Mouse (Mus musculus): ENCODE results near the gene Tnfrsf14. TPM values are rescaled to one million over a fixed set of nuclear protein-coding genes. Genes with fewer than 3 reads are reported as not detected.
A peak's percentile ranks its signal among the peaks of the same experiment; 100 is the strongest.

The Tnfrsf14 gene
- polyA plus RNA-seq, 1 experiment from 2014 or later: 1.5 TPM

DNA sequence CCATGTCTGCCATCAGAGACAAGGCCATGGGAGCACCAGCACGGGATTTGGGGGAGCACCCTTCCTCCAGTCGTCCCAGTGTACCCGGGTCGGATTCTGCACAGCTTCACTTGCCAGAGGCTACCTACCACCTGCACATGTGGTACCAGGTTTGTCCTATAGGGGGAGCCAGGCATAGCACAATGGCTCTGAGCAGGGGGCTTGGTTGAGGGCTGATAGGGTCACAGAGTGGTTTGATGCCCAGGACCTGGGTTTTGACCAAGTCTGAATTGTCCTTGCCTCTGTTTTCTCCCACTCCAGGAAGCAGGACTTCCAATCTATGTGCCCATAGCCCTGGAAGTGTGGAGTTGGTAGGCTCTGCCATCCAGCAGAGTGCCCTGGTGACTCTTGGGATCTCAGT lies 3.0 kb downstream of the Tnfrsf14 start:
- ATAC-seq (no peak), DNase-seq (ENCODE audit: low spot score) (no peak)
- Histone ChIP-seq H3K9ac (replicated peaks; ENCODE audit: low read depth) (no peak overlapping the region), H3K36me3 (ENCODE audit: insufficient read depth, low read length) (0 out of 2 replicates have a peak, but pooled peaks cover 4% of the 10 kb centered on the region), H3K27me3 (replicated peaks; ENCODE audit: insufficient read depth, low read length) (no peaks in the 10 kb centered on the region), H3K4me3 (ENCODE audit: low read depth, low read length) (no peak overlapping the region), H3K9me3 (ENCODE audit: low read length) (no peaks in the 10 kb centered on the region), H3K27ac (ENCODE audit: low read length) (no peak overlapping the region), H3K4me2 (replicated peaks; ENCODE audit: low read depth, low read length) (no peak overlapping the region), H3K4me1 (ENCODE audit: insufficient read depth, low read depth, low read length) (peaks cover 14% of the 10 kb centered on the region; the same call in 1 of the 2 replicates)
- peak; percentile 62 for TF ChIP-seq CTCF (IDR thresholded peaks at IDR 0.05)
- no peak for TF ChIP-seq EP300 (IDR thresholded peaks at IDR 0.05)
- WGBS: 52% methylated on average over 4 of the region's 4 CpGs

DNA sequence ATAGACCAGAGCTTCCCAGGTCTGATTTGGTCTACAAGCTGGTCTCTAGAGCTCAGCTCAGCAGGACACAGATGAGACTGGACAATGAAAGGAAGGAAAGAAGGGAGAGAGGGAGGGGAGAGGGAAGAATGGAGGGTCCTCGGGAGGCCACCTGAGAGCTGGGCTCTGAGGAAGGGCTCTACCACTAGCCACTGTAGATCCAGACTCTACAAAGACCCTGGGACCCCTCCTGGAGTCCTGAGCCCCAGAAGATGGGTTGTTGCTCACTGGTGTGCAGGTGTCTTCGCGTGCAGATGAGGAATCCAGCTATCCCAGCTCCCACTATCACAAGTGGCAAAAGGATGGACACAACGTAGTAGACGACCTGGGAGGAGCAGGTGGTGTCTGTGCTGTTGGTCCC lies 5.4 kb downstream of the Tnfrsf14 start:
- no peak overlapping the region for H3K4me2 ChIP-seq (replicated peaks; ENCODE audit: low read depth, low read length)
- H3K27me3 ChIP-seq (replicated peaks; ENCODE audit: insufficient read depth, low read length): no peaks in the 10 kb centered on the region
- no peak overlapping the region for H3K4me3 ChIP-seq (ENCODE audit: low read depth, low read length)
- no peak for TF ChIP-seq EP300 (IDR thresholded peaks at IDR 0.05)
- no peak for TF ChIP-seq CTCF (IDR thresholded peaks at IDR 0.05)
- no peak for DNase-seq (ENCODE audit: low spot score)
- H3K27ac ChIP-seq (ENCODE audit: low read length): no peak overlapping the region
- H3K9ac ChIP-seq (replicated peaks; ENCODE audit: low read depth): no peak overlapping the region
- H3K36me3 ChIP-seq (ENCODE audit: insufficient read depth, low read length): 0 out of 2 replicates have a peak, but pooled peaks cover 4% of the 10 kb centered on the region
- 80% methylated on average over 5 of the region's 5 CpGs for WGBS
- H3K9me3 ChIP-seq (ENCODE audit: low read length): no peaks in the 10 kb centered on the region
- peaks cover 8% of the 10 kb centered on the region; the same call in 1 of the 2 replicates for H3K4me1 ChIP-seq (ENCODE audit: insufficient read depth, low read depth, low read length)
- ATAC-seq: no peak

- Histone ChIP-seq H3K9me3 (ENCODE audit: low read length) (no peaks in the 10 kb centered on the region; the same call in 1 of the 2 replicates), H3K27me3 (replicated peaks; ENCODE audit: insufficient read depth, low read length) (no peaks in the 10 kb centered on the region), H3K4me3 (ENCODE audit: low read depth, low read length) (no peak overlapping the region), H3K27ac (ENCODE audit: low read length) (no peak overlapping the region), H3K4me1 (ENCODE audit: insufficient read depth, low read depth, low read length) (peaks cover 2% of the 10 kb centered on the region; the same call in 1 of the 2 replicates), H3K36me3 (ENCODE audit: insufficient read depth, low read length) (0 out of 2 replicates have a peak, but pooled peaks cover 4% of the 10 kb centered on the region), H3K9ac (replicated peaks; ENCODE audit: low read depth) (no peak overlapping the region), H3K4me2 (replicated peaks; ENCODE audit: low read depth, low read length) (no peak overlapping the region)
- WGBS: 61% methylated on average over 4 of the region's 4 CpGs
- no peak for ATAC-seq
- no peak for DNase-seq (ENCODE audit: low spot score)
- TF ChIP-seq CTCF (IDR thresholded peaks at IDR 0.05) (no peak), EP300 (IDR thresholded peaks at IDR 0.05) (no peak)
These were observed 6.1 kb downstream of the Tnfrsf14 start for GRCm38 (mm10) chr4:154922291-154922690.

GRCm38 (mm10) chr4:154916662-154917061 lies 11.7 kb downstream of the Tnfrsf14 start:
- DNase-seq (ENCODE audit: low spot score) (no peak), ATAC-seq (no peak)
- H3K27me3 ChIP-seq (replicated peaks; ENCODE audit: insufficient read depth, low read length): no peaks in the 10 kb centered on the region
- no peaks in the 10 kb centered on the region for H3K36me3 ChIP-seq (ENCODE audit: insufficient read depth, low read length)
- no peak overlapping the region for H3K4me2 ChIP-seq (replicated peaks; ENCODE audit: low read depth, low read length)
- H3K9ac ChIP-seq (replicated peaks; ENCODE audit: low read depth): no peak overlapping the region
- H3K9me3 ChIP-seq (ENCODE audit: low read length): no peaks in the 10 kb centered on the region; the same call in 1 of the 2 replicates
- WGBS: 73% methylated on average over 4 of the region's 4 CpGs
- no peaks in the 10 kb centered on the region for H3K4me1 ChIP-seq (ENCODE audit: insufficient read depth, low read depth, low read length)
- no peak overlapping the region for H3K27ac ChIP-seq (ENCODE audit: low read length)
- TF ChIP-seq CTCF (IDR thresholded peaks at IDR 0.05) (no peak), EP300 (IDR thresholded peaks at IDR 0.05) (no peak)
- H3K4me3 ChIP-seq (ENCODE audit: low read depth, low read length): no peak overlapping the region

DNA sequence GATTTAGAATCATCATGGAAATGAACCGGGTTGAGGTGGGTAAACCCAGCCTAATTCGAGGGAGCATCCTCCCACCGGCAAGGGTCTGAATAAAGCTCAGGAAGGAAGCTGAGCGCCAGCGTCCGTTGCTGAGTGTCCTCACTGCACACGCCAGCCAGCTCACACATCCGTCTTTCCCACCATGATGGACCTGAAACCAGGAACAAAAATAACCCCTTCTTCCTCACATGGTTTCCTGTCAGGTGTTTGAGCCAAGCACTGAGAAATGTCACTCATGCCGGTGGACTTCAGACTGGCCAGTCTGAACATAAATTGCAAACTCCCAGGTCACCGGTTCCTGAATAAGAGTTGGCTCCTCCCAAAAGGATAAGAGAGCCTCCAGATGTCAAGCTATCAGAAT lies 13.1 kb downstream of the Tnfrsf14 start:
- DNase-seq (ENCODE audit: low spot score) (no peak), ATAC-seq (no peak)
- Histone ChIP-seq H3K9ac (replicated peaks; ENCODE audit: low read depth) (no peak overlapping the region), H3K9me3 (ENCODE audit: low read length) (no peaks in the 10 kb centered on the region; the same call in 1 of the 2 replicates), H3K4me1 (ENCODE audit: insufficient read depth, low read depth, low read length) (peaks cover 9% of the 10 kb centered on the region; the same call in 1 of the 2 replicates), H3K4me3 (ENCODE audit: low read depth, low read length) (no peak overlapping the region), H3K4me2 (replicated peaks; ENCODE audit: low read depth, low read length) (no peak overlapping the region), H3K27me3 (replicated peaks; ENCODE audit: insufficient read depth, low read length) (no peaks in the 10 kb centered on the region), H3K36me3 (ENCODE audit: insufficient read depth, low read length) (no peaks in the 10 kb centered on the region), H3K27ac (ENCODE audit: low read length) (no peak overlapping the region)
- no peak for TF ChIP-seq CTCF (IDR thresholded peaks at IDR 0.05)
- TF ChIP-seq EP300 (IDR thresholded peaks at IDR 0.05): no peak
- WGBS: 63% methylated on average over 10 of the region's 10 CpGs

DNA sequence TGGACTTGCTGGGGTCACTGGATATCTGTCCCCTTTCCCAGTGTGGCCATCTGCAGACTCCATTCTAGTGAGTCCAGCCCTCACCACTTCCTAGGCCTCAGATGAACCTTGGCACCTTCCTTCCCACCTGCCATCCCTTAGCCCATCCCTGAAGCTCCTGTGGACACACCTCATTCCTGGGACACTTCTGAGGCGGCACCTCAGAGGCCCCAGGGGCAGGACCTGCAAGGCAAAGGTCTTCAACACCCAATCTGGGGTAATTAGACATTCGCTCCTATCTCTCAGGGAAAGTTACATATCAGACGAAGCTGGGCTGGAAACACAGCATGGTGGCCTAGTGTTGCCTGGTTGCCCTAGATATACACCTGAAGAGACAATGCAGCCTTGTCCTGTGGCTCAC lies 13.7 kb downstream of the Tnfrsf14 start:
- H3K4me2 ChIP-seq (replicated peaks; ENCODE audit: low read depth, low read length): no peak overlapping the region
- no peak for ATAC-seq
- H3K4me1 ChIP-seq (ENCODE audit: insufficient read depth, low read depth, low read length): peaks cover 9% of the 10 kb centered on the region; the same call in 1 of the 2 replicates
- H3K36me3 ChIP-seq (ENCODE audit: insufficient read depth, low read length): no peaks in the 10 kb centered on the region
- no peak for DNase-seq (ENCODE audit: low spot score)
- H3K4me3 ChIP-seq (ENCODE audit: low read depth, low read length): no peak overlapping the region
- WGBS: 77% methylated on average over 3 of the region's 3 CpGs
- no peak overlapping the region for H3K9ac ChIP-seq (replicated peaks; ENCODE audit: low read depth)
- no peaks in the 10 kb centered on the region for H3K27me3 ChIP-seq (replicated peaks; ENCODE audit: insufficient read depth, low read length)
- no peak for TF ChIP-seq EP300 (IDR thresholded peaks at IDR 0.05)
- no peak for TF ChIP-seq CTCF (IDR thresholded peaks at IDR 0.05)
- H3K9me3 ChIP-seq (ENCODE audit: low read length): no peaks in the 10 kb centered on the region; the same call in 1 of the 2 replicates
- H3K27ac ChIP-seq (ENCODE audit: low read length): no peak overlapping the region

Measured in lung, postnatal 0 days (tissue).